Mouse (Mus musculus) embryo, embryonic 11 days (tissue): Measurements from ENCODE around the gene Rftn2.
"Not testable (repeated sequence)": the region's sequence is repeated elsewhere in the genome, so short reads cannot be mapped to it uniquely, and the experiment has no call there.

ENCODE experiments used
- DNase-seq: peaks from one replicate; pipeline ENCODE4 v3.0.0-alpha.2; 2015

Gene Rftn2

DNA sequence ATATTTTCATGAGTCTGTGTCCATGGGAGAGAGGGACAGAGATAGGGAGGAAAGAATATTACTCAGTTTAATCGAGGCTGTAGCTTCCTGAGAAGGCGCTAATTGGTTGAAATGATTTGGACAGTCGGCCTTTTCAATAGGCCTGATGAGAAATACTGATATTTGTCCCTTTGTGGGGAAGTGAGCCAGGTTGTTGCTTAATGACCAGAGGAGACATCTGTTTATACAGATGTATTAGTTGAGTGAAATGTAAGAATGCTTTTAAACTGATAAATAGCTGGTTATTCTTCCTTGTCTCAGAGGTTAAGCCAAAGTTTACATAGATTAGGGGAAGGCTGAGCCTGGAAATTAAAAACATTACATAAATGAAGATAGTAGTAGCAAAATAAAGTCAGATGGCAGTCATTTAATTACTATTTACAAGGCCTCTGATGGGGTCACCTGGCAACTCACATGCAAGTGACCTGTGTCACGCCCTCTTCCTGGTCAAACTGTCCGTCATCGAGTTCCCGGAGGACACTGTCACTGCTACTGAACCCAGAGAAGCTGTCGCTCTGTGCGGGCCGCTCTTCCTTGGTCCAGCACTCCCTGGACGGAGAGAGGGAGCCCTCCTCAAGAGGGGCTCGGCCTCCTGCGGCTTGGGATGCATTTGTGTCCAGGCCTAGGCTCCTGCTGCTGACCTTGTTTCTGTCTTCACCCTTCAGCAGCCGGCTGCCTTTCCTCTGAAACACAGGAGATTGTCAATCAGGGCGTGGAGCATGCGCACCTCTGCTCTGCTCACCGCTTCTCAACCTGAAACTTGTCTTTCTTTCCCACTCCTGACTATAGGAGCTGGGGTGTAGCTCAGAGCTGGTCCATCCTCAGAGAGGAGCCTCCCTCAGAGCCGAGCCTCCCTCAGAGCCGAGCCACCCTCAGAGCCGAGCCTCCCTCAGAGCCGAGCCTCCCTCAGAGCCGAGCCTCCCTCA lies 54.9 kb downstream of the Rftn2 start:
- DNase-seq: peak; percentile 8

- no peak for DNase-seq
Observed at GRCm38 (mm10) chr1:55168591-55168990, 58.0 kb downstream of the Rftn2 start.

- no peak for DNase-seq
Observed at GRCm38 (mm10) chr1:55167560-55167959, 59.0 kb downstream of the Rftn2 start.

DNA sequence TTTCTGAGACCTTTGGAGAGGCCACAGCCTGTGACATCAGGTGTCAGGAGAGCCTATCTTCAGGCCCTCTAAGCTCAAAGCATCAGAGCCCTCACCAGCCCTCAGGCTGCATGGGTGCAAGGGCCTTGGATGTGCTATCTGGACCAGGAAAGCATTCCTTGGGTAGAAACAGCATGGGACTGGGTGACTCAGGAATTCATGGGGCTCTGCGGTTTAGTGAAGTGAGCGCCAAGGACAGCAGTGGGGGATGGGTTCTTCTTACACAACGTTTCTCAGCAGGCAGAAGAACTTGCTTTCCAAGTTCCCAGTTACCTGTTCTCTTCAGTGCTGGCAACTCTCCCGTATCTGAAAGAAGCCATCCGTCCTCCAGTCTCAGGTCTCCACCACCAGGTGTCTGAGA lies 62.6 kb downstream of the Rftn2 start:
- no peak for DNase-seq

DNA sequence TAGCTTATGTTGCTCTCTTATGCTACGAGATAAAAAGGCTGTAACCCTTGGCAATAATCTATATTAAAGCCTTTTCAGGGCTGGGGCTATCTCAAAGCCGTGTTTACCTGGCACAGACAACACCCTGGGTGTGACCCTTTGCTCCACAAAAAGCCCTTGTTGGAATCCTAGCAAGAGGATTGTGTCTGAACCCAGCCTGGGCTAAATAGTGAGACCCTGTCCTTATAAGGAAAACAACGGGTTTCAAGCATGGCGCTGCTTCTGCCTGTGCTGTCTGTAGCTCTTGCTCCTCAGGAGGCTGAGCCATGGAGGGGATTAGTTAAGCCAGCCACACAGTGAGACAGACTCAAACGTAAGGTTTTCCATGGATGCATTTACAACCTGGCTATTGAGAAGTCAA lies 63.8 kb downstream of the Rftn2 start:
- no peak for DNase-seq

GRCm38 (mm10) chr1:55161895-55162294 lies 64.7 kb downstream of the Rftn2 start:
- peak; percentile 48 for DNase-seq

DNA sequence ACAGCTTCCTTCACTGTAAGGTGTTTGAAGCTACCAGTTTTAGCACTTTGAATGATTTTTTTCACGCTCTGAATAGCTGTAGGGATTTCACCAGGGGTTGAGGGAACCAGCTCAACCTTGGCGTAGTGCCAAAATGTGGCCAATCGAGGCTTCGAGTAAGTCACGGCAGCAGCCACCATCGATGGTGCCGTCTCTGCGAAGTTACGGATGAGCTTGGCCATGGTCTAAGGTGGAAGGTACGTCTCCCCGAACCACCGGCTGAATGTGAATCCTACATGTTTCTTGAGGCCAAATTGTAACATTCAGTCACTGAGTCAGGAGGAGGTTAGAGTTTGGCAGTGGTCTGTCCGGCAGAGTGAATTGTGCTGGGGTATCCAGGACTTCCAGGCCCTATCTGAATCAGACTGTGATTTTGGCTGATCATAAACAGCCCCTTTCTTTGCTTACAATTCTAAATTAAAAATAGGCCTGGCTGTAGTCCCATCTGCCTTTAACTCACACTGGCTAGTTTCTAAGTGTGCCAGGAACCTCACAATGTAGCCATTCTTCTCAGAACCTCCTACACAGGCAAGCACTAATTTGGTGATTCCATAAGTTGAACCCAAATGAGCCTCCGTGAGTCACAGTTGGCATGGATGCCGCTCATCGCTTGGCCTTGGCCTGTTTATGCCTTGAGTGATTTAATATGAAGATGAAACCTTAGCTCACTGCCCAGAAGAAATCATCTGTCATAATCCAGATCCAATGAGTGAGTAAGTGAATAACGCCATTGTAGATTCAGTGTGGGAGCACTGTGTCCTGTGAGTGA lies 65.5 kb downstream of the Rftn2 start:
- no peak for DNase-seq

DNA sequence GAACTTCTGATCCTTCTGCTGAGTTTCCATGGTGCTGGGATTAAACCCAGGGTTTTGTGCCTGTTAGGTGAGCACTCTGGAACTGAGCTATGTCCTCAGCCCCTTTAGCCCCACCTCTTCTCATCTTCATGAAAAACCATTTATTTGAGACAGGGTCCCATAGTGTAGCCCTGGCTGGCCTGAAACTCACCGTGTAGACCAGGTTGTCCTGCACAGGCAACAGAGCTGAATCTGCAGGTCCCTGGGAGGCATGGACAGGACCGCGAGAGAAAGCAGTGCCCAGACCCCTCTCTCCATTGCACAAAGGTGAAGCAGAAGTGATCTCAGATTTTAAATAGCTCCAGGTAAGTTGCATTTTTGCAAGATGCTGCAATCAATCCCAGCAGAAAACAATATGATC lies 66.4 kb downstream of the Rftn2 start:
- DNase-seq: no peak

GRCm38 (mm10) chr1:55158821-55159220 lies 67.8 kb downstream of the Rftn2 start:
- no peak for DNase-seq

GRCm38 (mm10) chr1:55158211-55158610 lies 68.4 kb downstream of the Rftn2 start:
- DNase-seq: no peak

GRCm38 (mm10) chr1:55157329-55157728 lies 69.3 kb downstream of the Rftn2 start:
- no peak for DNase-seq

- DNase-seq: no peak
Observed at GRCm38 (mm10) chr1:55145556-55145955, 81.0 kb downstream of the Rftn2 start.

DNA sequence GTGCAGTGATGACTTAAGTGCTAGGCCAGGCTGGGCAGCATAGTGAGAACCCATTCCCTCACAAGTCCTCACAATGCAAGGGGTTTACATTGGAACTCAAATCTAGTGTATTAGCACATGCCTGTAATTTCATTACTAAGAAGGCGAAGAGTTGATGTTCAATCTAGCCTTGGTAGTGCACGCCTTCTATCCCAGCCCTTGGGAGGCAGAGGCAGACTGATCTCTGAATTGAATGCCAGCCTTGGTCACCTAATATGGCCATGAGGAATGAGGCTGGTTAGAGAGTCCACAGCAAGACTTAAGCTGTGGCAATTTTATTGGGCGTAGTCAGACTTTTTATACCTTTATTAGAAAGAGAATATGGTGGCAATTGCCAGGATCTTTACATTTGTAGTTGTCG lies 82.2 kb downstream of the Rftn2 start:
- DNase-seq: no peak

- DNase-seq: no peak
Observed at GRCm38 (mm10) chr1:55135846-55136245, 90.7 kb downstream of the Rftn2 start.

DNA sequence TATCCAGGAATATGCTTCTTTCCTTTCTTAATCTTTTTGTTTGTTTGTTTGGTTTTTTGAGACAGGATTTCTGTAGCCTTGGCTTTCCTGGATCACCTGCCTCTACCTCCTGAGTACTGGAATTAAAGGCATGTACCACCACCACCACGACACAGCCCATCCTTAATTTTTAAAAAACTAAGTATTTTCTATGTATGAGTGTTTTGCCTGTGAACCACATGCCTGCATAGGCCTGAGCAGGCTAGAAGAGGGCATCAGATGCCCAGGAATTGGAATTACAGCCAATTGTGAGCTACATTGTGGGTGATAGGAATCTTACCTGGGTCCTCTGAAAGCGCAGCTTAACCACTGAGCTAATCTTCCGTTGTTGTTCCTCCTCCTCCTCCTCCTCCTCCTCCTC lies 92.3 kb downstream of the Rftn2 start:
- DNase-seq: no peak

DNA sequence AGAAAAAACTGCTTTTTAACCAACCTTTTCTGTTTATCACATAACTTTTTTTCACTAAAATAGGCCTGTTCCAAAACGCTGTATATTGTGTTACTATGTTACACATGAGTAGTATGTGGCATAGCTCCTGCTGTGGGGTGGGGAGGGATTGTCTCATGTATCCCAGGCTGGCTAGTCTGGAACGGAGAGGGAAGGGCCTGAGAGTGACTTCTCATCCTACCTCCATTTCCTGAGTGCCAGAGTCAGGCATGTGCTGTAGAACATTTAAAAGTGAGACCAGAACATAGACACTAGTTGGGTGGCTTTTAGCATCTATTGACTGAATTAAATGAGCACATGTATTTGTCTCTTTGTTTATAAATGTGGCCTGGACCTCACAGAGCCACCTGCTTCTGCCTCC lies 93.4 kb downstream of the Rftn2 start:
- no peak for DNase-seq

- no peak for DNase-seq
Observed at GRCm38 (mm10) chr1:55132308-55132707, 94.3 kb downstream of the Rftn2 start.

- DNase-seq: peak; percentile 66
Observed at GRCm38 (mm10) chr1:55131424-55132014, 95.1 kb downstream of the Rftn2 start.

- DNase-seq: peak; percentile 95
Observed at GRCm38 (mm10) chr1:55130943-55131401, 95.6 kb downstream of the Rftn2 start, which contains the start of gene Mob4. Mob4 (plus strand) TSS chr1:55131231.

DNA sequence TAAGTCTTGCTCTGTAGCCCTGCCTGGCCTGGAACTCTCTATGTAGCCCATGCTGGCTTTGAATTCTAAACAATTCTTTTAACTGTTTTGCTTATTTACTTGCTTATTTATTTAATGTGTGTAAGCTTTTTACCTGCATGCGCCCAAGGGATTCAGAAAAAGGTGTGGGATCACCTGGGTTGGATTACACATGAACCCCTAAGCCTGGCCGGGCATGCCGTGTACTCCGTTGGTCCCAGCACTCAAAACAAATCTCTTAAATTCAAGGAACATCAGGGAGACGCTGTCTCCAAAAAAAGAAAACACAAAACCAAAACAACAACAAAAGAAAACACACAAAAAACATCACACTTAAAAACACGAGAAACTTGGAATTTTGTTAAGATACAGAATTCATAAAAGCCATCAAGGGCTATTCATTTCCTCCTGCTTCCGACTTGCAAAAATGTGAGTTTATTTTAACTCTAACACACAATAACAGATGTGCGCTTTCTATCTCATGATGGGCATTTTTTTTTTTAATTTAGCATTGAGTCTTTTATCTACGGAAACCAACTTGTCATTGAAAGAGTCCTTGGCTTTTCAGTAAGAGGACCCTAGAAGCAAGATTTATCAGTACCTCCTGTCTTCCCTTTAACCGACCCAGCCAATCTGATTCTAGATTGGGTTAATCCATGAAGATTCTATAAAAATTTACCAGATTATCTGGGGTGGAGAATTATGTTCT lies 96.2 kb downstream of the Rftn2 start:
- DNase-seq: no peak

DNA sequence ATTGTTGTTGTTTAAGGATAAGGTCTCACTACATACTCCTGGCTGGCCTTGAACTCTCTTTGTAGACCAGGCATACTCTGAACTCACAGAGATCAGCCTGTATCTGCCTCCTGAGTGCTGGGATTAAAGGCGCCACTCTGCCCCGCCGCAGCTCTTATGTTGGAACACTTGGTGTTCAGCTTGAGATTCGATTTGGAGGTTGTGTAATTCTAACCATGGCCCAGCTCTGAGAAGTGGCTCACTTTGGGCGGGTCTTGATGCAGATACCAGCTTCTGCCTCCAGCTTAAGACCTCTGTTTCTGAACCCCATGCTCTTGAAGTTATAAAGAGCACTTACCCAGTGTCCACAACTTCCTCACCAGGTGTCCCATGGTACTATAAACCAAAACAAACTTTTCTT lies 96.9 kb downstream of the Rftn2 start:
- DNase-seq: no peak

- not testable (repeated sequence) for DNase-seq
Observed at GRCm38 (mm10) chr1:55124136-55124535, 102.4 kb downstream of the Rftn2 start.

GRCm38 (mm10) chr1:55123561-55123960 lies 103.0 kb downstream of the Rftn2 start:
- no peak for DNase-seq
